Comparison of ENCODE assay signal across 20 mouse cellular contexts in the genomic region with DNA sequence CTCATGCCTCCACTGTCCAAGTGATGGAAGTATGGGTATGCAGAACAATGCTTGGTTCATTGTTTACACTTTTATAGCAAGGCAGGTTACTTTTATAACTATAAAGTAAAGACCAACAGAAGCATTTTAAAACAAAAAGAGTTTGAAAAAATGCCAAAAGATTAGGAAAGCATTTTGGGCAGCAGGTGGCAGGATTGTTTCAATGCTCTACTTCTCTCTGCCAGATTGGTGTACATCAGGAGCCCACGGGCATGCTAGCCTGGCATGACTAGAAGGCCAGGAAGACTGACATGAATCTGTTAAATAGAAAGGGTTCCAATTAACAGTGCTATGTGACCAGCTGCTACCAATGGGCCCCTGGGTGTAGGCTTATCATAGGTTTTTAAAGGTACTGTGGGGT. TPM values are rescaled to one million over a fixed set of nuclear protein-coding genes. Genes with fewer than 3 reads are reported as not detected.
A peak's percentile ranks its signal among the peaks of the same experiment; 100 is the strongest.
DNase-seq lines count a peak whose midpoint lies in the region; ATAC-seq and TF ChIP-seq lines count a peak whose summit lies in the region.
"Had no signal": no experiment of that assay in that cellular context is flagged by ENCODE, and none has a peak within 500 bp of the region (broad histone marks: within the 10 kb centered on the region; RNA-seq: fewer than 3 reads in every experiment).

No protein-coding gene starts in this region.

- H3K9ac ChIP-seq in lung, postnatal 0 days (replicated peaks; ENCODE audit: low read depth), result no peak overlapping the region
- H3K9ac ChIP-seq: forebrain, embryonic 12.5 days; hindbrain, embryonic 14.5 days; lung, embryonic 14.5 days; midbrain, embryonic 13.5 days had no signal

- H3K27ac ChIP-seq in lung, postnatal 0 days (ENCODE audit: low read length), result no peak overlapping the region
- H3K27ac ChIP-seq: forebrain, embryonic 12.5 days; hindbrain, embryonic 14.5 days; midbrain, embryonic 13.5 days had no signal

- H3K9me3 ChIP-seq in lung, postnatal 0 days (ENCODE audit: low read length), result no peaks in the 10 kb centered on the region
- H3K9me3 ChIP-seq: forebrain, embryonic 12.5 days; midbrain, embryonic 13.5 days had no signal

- H3K36me3 ChIP-seq in lung, postnatal 0 days (ENCODE audit: insufficient read depth, low read length), result no peaks in the 10 kb centered on the region
- H3K36me3 ChIP-seq: forebrain, embryonic 12.5 days; midbrain, embryonic 13.5 days had no signal

- TF ChIP-seq EP300 in lung, postnatal 0 days (IDR thresholded peaks at IDR 0.05), result no peak

- ATAC-seq in cerebellum, adult (ENCODE audit: insufficient number of reproducible peaks, low FRiP score, low TSS enrichment), result no peak
- no peak for ATAC-seq in lung, postnatal 0 days
- ATAC-seq: midbrain, embryonic 13.5 days had no signal

- 62% methylated on average over 1 of the region's 1 CpGs for WGBS in lung, postnatal 0 days

- H3K4me1 ChIP-seq in lung, postnatal 0 days (ENCODE audit: insufficient read depth, low read depth, low read length), result no peaks in the 10 kb centered on the region
- H3K4me1 ChIP-seq: forebrain, embryonic 12.5 days; midbrain, embryonic 13.5 days had no signal

- H3K4me2 ChIP-seq in lung, postnatal 0 days (replicated peaks; ENCODE audit: low read depth, low read length), result no peak overlapping the region
- H3K4me2 ChIP-seq: forebrain, embryonic 12.5 days; hindbrain, embryonic 14.5 days; lung, embryonic 14.5 days; midbrain, embryonic 13.5 days had no signal

- no peak overlapping the region for H3K4me3 ChIP-seq in lung, postnatal 0 days (ENCODE audit: low read depth, low read length)
- H3K4me3 ChIP-seq: forebrain, embryonic 12.5 days; midbrain, embryonic 13.5 days had no signal

- 0 out of 2 replicates have a peak, but pooled peaks have one; percentile 8 for TF ChIP-seq CTCF in lung, postnatal 0 days (IDR thresholded peaks at IDR 0.05)

- no peaks in the 10 kb centered on the region for H3K27me3 ChIP-seq in lung, postnatal 0 days (replicated peaks; ENCODE audit: insufficient read depth, low read length)
- H3K27me3 ChIP-seq: forebrain, embryonic 12.5 days; midbrain, embryonic 13.5 days had no signal

- peak; percentile 1 for DNase-seq in cerebellum, postnatal 10 days
- DNase-seq in lung, postnatal 0 days (ENCODE audit: low spot score), result no peak
- no peak for DNase-seq in lung, adult 18-20 months
- DNase-seq in fibroblast of lung, adult 2 months (ENCODE audit: low read depth), result peak; percentile 0
- peak; percentile 50 for DNase-seq in thymus, postnatal 14 days
- DNase-seq in gastrocnemius, adult 8-10 months (ENCODE audit: low spot score in 2 of 2), result no peak
- DNase-seq in c-Kit-positive CD71-positive TER-119-positive erythroid progenitor cells, embryonic 14.5 days (ENCODE audit: low spot score), result no peak
- DNase-seq: cerebellum, adult 11 months; gastrocnemius, postnatal 14 days; kidney, postnatal 10 days; lung, embryonic 14.5 days had no signal

RNA-seq across cellular contexts. Expression of a gene that starts 45.4 kb away (rescaled TPM):
- not detected in 2 replicates for polyA plus RNA-seq in lung, postnatal 0 days (2015; fragmentation: Nextera tagmentation; extraction: Ambion mirVana)
- not detected for total RNA-seq in gastrocnemius, adult 8-10 months (2022)
- total RNA-seq: adrenal gland, adult 18-20 months; gastrocnemius, postnatal 14 days had no signal
- polyA plus RNA-seq: embryonic facial prominence, embryonic 11.5 days; forebrain, embryonic 12.5 days; heart, embryonic 14.5 days; hindbrain, embryonic 14.5 days; limb, embryonic 11.5 days; lung, embryonic 14.5 days; midbrain, embryonic 13.5 days; neural tube, embryonic 14.5 days had no signal

Comparison
In these comparisons a context has a peak if more than half of its experiments do, and no peak if none do; other contexts are left out.
1. DNase-seq: peak in cerebellum, postnatal 10 days (2 of 2), fibroblast of lung, adult 2 months (single experiment) and thymus, postnatal 14 days (single experiment); none in lung, postnatal 0 days (single experiment), lung, adult 18-20 months (0 of 2), gastrocnemius, adult 8-10 months (0 of 2) and c-Kit-positive CD71-positive TER-119-positive erythroid progenitor cells, embryonic 14.5 days (single experiment).